Mouse (Mus musculus) heart, embryonic 16.5 days (tissue): ENCODE measurements at regions not wholly inside any gene's neighbourhood (a gene's known extent, or its start where the extent isn't known, plus 50 kb on each side); places are given as distances from the start of the nearest gene placed in this dataset.
"Not testable (repeated sequence)": the region's sequence is repeated elsewhere in the genome, so short reads cannot be mapped to it uniquely, and the experiment has no call there.

Experiments
- ATAC-seq: fragments of 200-750 bp; cut with Nextera tagmentation; replicated peaks from 2 replicates; pipeline ENCODE4 v1.8.0; 2017; ENCODE audit warnings: moderate number of reproducible peaks; ENCODE audit not compliant: insufficient read depth, low FRiP score; ENCODE audit errors: extremely low read depth
- H3K27ac ChIP-seq: fragments of 300-500 bp; sonication (generic); 2 replicates; pipeline ENCODE4 v1.5.1; 2014; ENCODE audit warnings: mild to moderate bottlenecking, low read length, control low read depth, moderate library complexity
- H3K27me3 ChIP-seq: fragments of 300-500 bp; sonication (generic); 2 replicates; pipeline ENCODE4 v1.6.1; 2014; ENCODE audit warnings: low read length, mixed read lengths; ENCODE audit not compliant: control insufficient read depth, insufficient read depth
- H3K36me3 ChIP-seq: fragments of 300-500 bp; sonication (generic); 2 replicates; pipeline ENCODE4 v1.6.1; 2014; ENCODE audit not compliant: control insufficient read depth, insufficient read depth
- H3K4me1 ChIP-seq: fragments of 300-500 bp; sonication (generic); 2 replicates; pipeline ENCODE4 v1.6.1; 2014; ENCODE audit warnings: low read length, mixed read lengths; ENCODE audit not compliant: control insufficient read depth, insufficient read depth
- H3K4me2 ChIP-seq: fragments of 300-500 bp; sonication (generic); 2 replicates; pipeline ENCODE4 v1.6.1; 2014; ENCODE audit warnings: low read depth, mild to moderate bottlenecking, control low read depth, low read length
- H3K4me3 ChIP-seq: fragments of 300-500 bp; sonication (generic); 2 replicates; pipeline ENCODE4 v1.5.1; 2014; ENCODE audit warnings: mild to moderate bottlenecking, control low read depth, low read length
- H3K9ac ChIP-seq: fragments of 300-500 bp; sonication (generic); 2 replicates; pipeline ENCODE4 v1.6.1; 2014; ENCODE audit warnings: low read length, control low read depth
- H3K9me3 ChIP-seq: fragments of 300-500 bp; sonication (generic); replicated peaks from 2 replicates; pipeline ENCODE4 v1.6.1; 2016; ENCODE audit warnings: low read length; ENCODE audit not compliant: control insufficient read depth
- WGBS: fragments of 180-500 bp; shearing (Covaris S2); extraction: QIAGEN DNeasy Blood & Tissue Kit; methylation state at CpG from one replicate; pipeline ENCODE4 v1.1.7; 2014; 5-methylcytosine and 5-hydroxymethylcytosine counted together

DNA sequence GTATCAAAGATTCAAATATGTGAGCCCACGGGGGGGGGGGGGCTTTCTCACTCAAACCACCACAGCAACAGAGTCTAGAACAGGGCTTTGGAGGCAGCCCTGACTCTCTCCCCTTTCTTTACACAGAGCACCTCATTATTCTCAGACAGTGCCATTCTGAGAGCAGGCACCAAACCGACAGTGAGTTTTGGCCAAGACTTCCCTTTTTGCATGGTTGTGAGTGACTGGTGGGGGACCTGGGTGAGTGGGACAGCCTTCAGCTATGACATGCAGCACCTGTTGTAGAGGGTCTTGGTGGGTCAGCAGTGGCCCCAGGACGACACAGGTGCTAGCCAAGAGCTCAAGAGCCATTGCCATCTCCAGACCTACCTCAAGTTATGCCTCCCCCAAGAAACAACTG, 168.8 kb downstream of the Bcl2l11 start:
- Histone ChIP-seq H3K36me3 (no peaks in the 10 kb centered on the region), H3K27me3 (no peaks in the 10 kb centered on the region), H3K9me3 (peaks cover 10% of the 10 kb centered on the region), H3K9ac (no peak overlapping the region), H3K27ac (no peak overlapping the region), H3K4me3 (no peak overlapping the region), H3K4me1 (peaks cover 11% of the 10 kb centered on the region; the same call in 1 of the 2 replicates), H3K4me2 (no peak overlapping the region)
- WGBS, result 71% methylated on average over 3 of the region's 3 CpGs
- no peak for ATAC-seq

GRCm38 (mm10) chr2:128295018-128295424, 169.2 kb downstream of the Bcl2l11 start:
- Histone ChIP-seq H3K9me3 (peaks cover 10% of the 10 kb centered on the region), H3K9ac (no peak overlapping the region), H3K36me3 (no peaks in the 10 kb centered on the region), H3K27ac (no peak overlapping the region), H3K4me1 (peaks cover 11% of the 10 kb centered on the region; the same call in 1 of the 2 replicates), H3K4me2 (no peak overlapping the region), H3K27me3 (no peaks in the 10 kb centered on the region), H3K4me3 (no peak overlapping the region)
- no peak for ATAC-seq
- 58% methylated on average over 11 of the region's 11 CpGs for whole genome bisulfite sequencing

GRCm38 (mm10) chr2:128295726-128296234, 169.9 kb downstream of the Bcl2l11 start:
- no peak overlapping the region for H3K27ac ChIP-seq
- no peak overlapping the region for H3K4me3 ChIP-seq
- ATAC-seq, result 0 out of 2 replicates have a peak, but pooled peaks have one; percentile 47
- WGBS, result 48% methylated on average over 3 of the region's 3 CpGs
- no peaks in the 10 kb centered on the region for H3K27me3 ChIP-seq
- H3K4me2 ChIP-seq, result no peak overlapping the region
- H3K4me1 ChIP-seq, result peaks cover 11% of the 10 kb centered on the region; the same call in 1 of the 2 replicates
- H3K36me3 ChIP-seq, result no peaks in the 10 kb centered on the region
- no peak overlapping the region for H3K9ac ChIP-seq
- H3K9me3 ChIP-seq, result peaks cover 10% of the 10 kb centered on the region

DNA sequence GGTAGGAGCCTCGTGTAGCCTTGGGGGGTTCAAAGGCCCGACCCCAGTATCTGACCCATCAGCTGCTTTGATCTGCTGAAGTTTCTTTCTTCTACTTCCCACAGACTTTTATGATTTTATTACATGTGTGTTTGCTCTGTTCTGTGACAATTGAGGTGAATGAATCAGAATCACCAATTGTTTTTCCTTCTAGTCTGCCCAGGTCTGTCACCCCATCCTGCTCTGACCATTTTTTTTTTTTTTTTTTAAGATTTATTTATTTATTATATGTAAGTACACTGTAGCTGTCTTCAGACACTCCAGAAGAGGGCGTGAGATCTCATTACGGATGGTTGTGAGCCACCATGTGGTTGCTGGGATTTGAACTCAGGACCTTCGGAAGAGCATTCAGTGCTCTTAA, 170.6 kb downstream of the Bcl2l11 start:
- not testable (repeated sequence) for H3K4me2 ChIP-seq, H3K9ac ChIP-seq, H3K27ac ChIP-seq, H3K36me3 ChIP-seq, H3K4me3 ChIP-seq, ATAC-seq, H3K9me3 ChIP-seq, H3K27me3 ChIP-seq
- peaks cover 11% of the 10 kb centered on the region; the same call in 1 of the 2 replicates for H3K4me1 ChIP-seq
- WGBS, result 73% methylated on average over 5 of the region's 5 CpGs

GRCm38 (mm10) chr2:128296897-128297296, 171.1 kb downstream of the Bcl2l11 start:
- H3K36me3 ChIP-seq, result no peaks in the 10 kb centered on the region
- 31% methylated on average over 5 of the region's 5 CpGs for WGBS
- H3K27me3 ChIP-seq, result no peaks in the 10 kb centered on the region
- no peak overlapping the region for H3K9ac ChIP-seq
- H3K9me3 ChIP-seq, result peaks cover 3% of the 10 kb centered on the region; the same call in 1 of the 2 replicates
- ATAC-seq, result 0 out of 2 replicates have a peak, but pooled peaks have one; percentile 45
- no peak overlapping the region for H3K27ac ChIP-seq
- H3K4me1 ChIP-seq, result peaks cover 11% of the 10 kb centered on the region; the same call in 1 of the 2 replicates
- H3K4me2 ChIP-seq, result no peak overlapping the region
- no peak overlapping the region for H3K4me3 ChIP-seq

DNA sequence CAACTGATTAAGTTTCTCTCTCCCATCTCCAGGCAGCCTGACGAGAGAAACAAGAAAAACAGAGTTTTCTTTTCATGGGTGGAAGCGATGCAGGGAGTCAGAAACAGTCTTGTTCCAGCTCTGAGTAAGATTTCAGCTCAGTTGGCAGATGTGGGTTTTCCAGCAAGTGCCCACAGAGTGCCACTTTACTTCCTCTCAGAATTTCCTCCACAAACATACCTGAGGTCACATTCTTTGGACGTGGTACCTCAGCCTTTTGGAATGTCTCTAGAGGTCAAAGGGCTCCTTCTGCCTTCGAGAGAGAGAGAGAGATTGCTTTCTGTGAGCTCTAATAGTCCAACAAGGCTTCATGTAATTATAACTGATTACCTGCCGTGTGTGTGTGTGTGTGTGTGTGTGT, 172.0 kb downstream of the Bcl2l11 start:
- no peak overlapping the region for H3K4me2 ChIP-seq
- H3K9ac ChIP-seq, result no peak overlapping the region
- H3K36me3 ChIP-seq, result no peaks in the 10 kb centered on the region
- H3K27ac ChIP-seq, result no peak overlapping the region
- ATAC-seq, result no peak
- no peak overlapping the region for H3K4me3 ChIP-seq
- no peaks in the 10 kb centered on the region for H3K9me3 ChIP-seq
- H3K27me3 ChIP-seq, result no peaks in the 10 kb centered on the region
- peaks cover 11% of the 10 kb centered on the region; the same call in 1 of the 2 replicates for H3K4me1 ChIP-seq
- 72% methylated on average over 5 of the region's 5 CpGs for WGBS

- Histone ChIP-seq H3K9me3 (no peaks in the 10 kb centered on the region), H3K4me2 (no peak overlapping the region), H3K27me3 (no peaks in the 10 kb centered on the region), H3K9ac (no peak overlapping the region), H3K4me3 (no peak overlapping the region), H3K27ac (no peak overlapping the region), H3K4me1 (peaks cover 11% of the 10 kb centered on the region; the same call in 1 of the 2 replicates), H3K36me3 (no peaks in the 10 kb centered on the region)
- ATAC-seq, result no peak
- WGBS, result 82% methylated on average over 8 of the region's 8 CpGs
Observed at GRCm38 (mm10) chr2:128298996-128299395, 173.2 kb downstream of the Bcl2l11 start.

GRCm38 (mm10) chr2:128301709-128302108, 175.9 kb downstream of the Bcl2l11 start:
- H3K27ac ChIP-seq, result no peak overlapping the region
- 33% methylated on average over 8 of the region's 8 CpGs for WGBS
- no peak overlapping the region for H3K4me2 ChIP-seq
- H3K36me3 ChIP-seq, result no peaks in the 10 kb centered on the region
- ATAC-seq, result no peak
- no peaks in the 10 kb centered on the region for H3K27me3 ChIP-seq
- H3K9ac ChIP-seq, result no peak overlapping the region
- 0 out of 2 replicates have a peak, but pooled peaks cover 6% of the 10 kb centered on the region for H3K4me1 ChIP-seq
- H3K9me3 ChIP-seq, result no peaks in the 10 kb centered on the region
- no peak overlapping the region for H3K4me3 ChIP-seq

GRCm38 (mm10) chr2:128304063-128304712, 178.3 kb downstream of the Bcl2l11 start:
- Histone ChIP-seq H3K4me1 (peaks cover 6% of the 10 kb centered on the region), H3K4me2 (no peak overlapping the region), H3K36me3 (no peaks in the 10 kb centered on the region), H3K27ac (no peak overlapping the region), H3K9me3 (no peaks in the 10 kb centered on the region), H3K27me3 (no peaks in the 10 kb centered on the region), H3K4me3 (no peak overlapping the region), H3K9ac (no peak overlapping the region)
- ATAC-seq, result no peak
- WGBS, result 43% methylated on average over 12 of the region's 12 CpGs
